Mouse (Mus musculus) limb, embryonic 14.5 days (tissue): ENCODE results near the gene Timm17a. TPM values are rescaled to one million over a fixed set of nuclear protein-coding genes. Genes with fewer than 3 reads are reported as not detected.

Experiments
- ATAC-seq: fragments of 200-750 bp; cut with Nextera tagmentation; 2 replicates; pipeline ENCODE4 v1.8.0; 2017; ENCODE audit warnings: low read depth, moderate number of reproducible peaks, moderate TSS enrichment; ENCODE audit not compliant: low FRiP score
- DNase-seq: peaks from one replicate; pipeline ENCODE4 v3.0.0-alpha.2; 2015; ENCODE audit warnings: low spot score
- H3K27ac ChIP-seq: fragments of 300-500 bp; sonication (generic); replicated peaks from 2 replicates; pipeline ENCODE4 v1.5.1; 2014; ENCODE audit warnings: low read depth, mild to moderate bottlenecking, low read length, moderate library complexity, mixed read lengths
- H3K27me3 ChIP-seq: fragments of 300-500 bp; sonication (generic); 2 replicates; pipeline ENCODE4 v1.6.1; 2014; ENCODE audit warnings: low read length, mixed read lengths; ENCODE audit not compliant: control insufficient read depth, insufficient read depth
- H3K36me3 ChIP-seq: fragments of 300-500 bp; sonication (generic); 2 replicates; pipeline ENCODE4 v1.6.1; 2014; ENCODE audit warnings: mild to moderate bottlenecking, low read length, moderate library complexity, mixed read lengths; ENCODE audit not compliant: control insufficient read depth, insufficient read depth
- H3K4me1 ChIP-seq: fragments of 300-500 bp; sonication (generic); 2 replicates; pipeline ENCODE4 v1.6.1; 2014; ENCODE audit warnings: antibody characterized with exemption, low read length, mixed read lengths; ENCODE audit not compliant: control insufficient read depth, insufficient read depth
- H3K4me2 ChIP-seq: fragments of 300-500 bp; sonication (generic); replicated peaks from 2 replicates; pipeline ENCODE4 v1.6.1; 2014; ENCODE audit warnings: low read depth, mild to moderate bottlenecking, low read length, moderate library complexity; ENCODE audit not compliant: severe bottlenecking
- H3K4me3 ChIP-seq: fragments of 300-500 bp; sonication (generic); replicated peaks from 2 replicates; pipeline ENCODE4 v1.5.1; 2014; ENCODE audit warnings: low read length
- H3K9ac ChIP-seq: fragments of 300-500 bp; sonication (generic); 2 replicates; pipeline ENCODE4 v1.6.1; 2014; ENCODE audit warnings: mild to moderate bottlenecking, low read depth, low read length, moderate library complexity; ENCODE audit not compliant: severe bottlenecking
- H3K9me3 ChIP-seq: fragments of 300-500 bp; sonication (generic); 2 replicates; pipeline ENCODE4 v1.6.1; 2016; ENCODE audit warnings: low read length; ENCODE audit not compliant: control insufficient read depth
- POLR2A ChIP-seq: fragments of 200-500 bp; IDR thresholded peaks from 2 replicates; pipeline ENCODE4 v1.8.0; 2012; ENCODE audit warnings: inconsistent platforms, mild to moderate bottlenecking, moderate library complexity, borderline replicate concordance; ENCODE audit not compliant: insufficient read depth, insufficient read length; ENCODE audit errors: extremely low read depth
- WGBS: fragments of 180-500 bp; shearing (Covaris S2); extraction: QIAGEN DNeasy Blood & Tissue Kit; methylation state at CpG from one replicate; pipeline ENCODE4 v1.1.7; 2014; 5-methylcytosine and 5-hydroxymethylcytosine counted together
- polyA plus RNA-seq, 2 experiments: library from polyadenylated mRNA; depleted of rRNA in 1 of 2; stranded (reverse) in 1 of 2; unstranded in 1 of 2; fragments of >200 nt; fragmentation: Nextera tagmentation in 1 of 2; extraction: Ambion mirVana in 1 of 2; gene quantifications; 2 replicates each; pipeline versions ENCODE4 v1.2.1 to v1.2.3; 2012 to 2014

The Timm17a gene
- polyA plus RNA-seq, 2 experiments, result 51.7 to 187 TPM

GRCm38 (mm10) chr1:135347498-135348169 lies 34.1 kb upstream of the Timm17a start:
- Histone ChIP-seq H3K36me3 (no peaks in the 10 kb centered on the region), H3K9me3 (no peaks in the 10 kb centered on the region), H3K4me3 (no peak overlapping the region), H3K9ac (no peak overlapping the region), H3K27ac (no peak overlapping the region), H3K4me2 (no peak overlapping the region), H3K4me1 (peaks cover 3% of the 10 kb centered on the region; the same call in 1 of the 2 replicates), H3K27me3 (no peaks in the 10 kb centered on the region)
- 51% methylated on average over 4 of the region's 4 CpGs for WGBS
- DNase-seq (no peak), ATAC-seq (no peak)
- TF ChIP-seq POLR2A, result no peak

- Histone ChIP-seq H3K27me3 (no peaks in the 10 kb centered on the region), H3K9me3 (no peaks in the 10 kb centered on the region), H3K4me3 (no peak overlapping the region), H3K36me3 (no peaks in the 10 kb centered on the region), H3K27ac (no peak overlapping the region), H3K4me1 (peaks cover 3% of the 10 kb centered on the region; the same call in 1 of the 2 replicates), H3K4me2 (no peak overlapping the region), H3K9ac (no peak overlapping the region)
- 68% methylated on average over 3 of the region's 3 CpGs for WGBS
- no peak for ATAC-seq
- DNase-seq, result no peak
- no peak for TF ChIP-seq POLR2A
These were observed 33.3 kb upstream of the Timm17a start for GRCm38 (mm10) chr1:135346891-135347290.

- no peak for DNase-seq
- H3K9me3 ChIP-seq, result no peaks in the 10 kb centered on the region
- H3K4me3 ChIP-seq, result no peak overlapping the region
- no peak for ATAC-seq
- WGBS, result 57% methylated on average over 4 of the region's 4 CpGs
- H3K27ac ChIP-seq, result no peak overlapping the region
- H3K36me3 ChIP-seq, result no peaks in the 10 kb centered on the region
- no peak overlapping the region for H3K9ac ChIP-seq
- no peak overlapping the region for H3K4me2 ChIP-seq
- H3K27me3 ChIP-seq, result no peaks in the 10 kb centered on the region
- TF ChIP-seq POLR2A, result no peak
- peaks cover 3% of the 10 kb centered on the region; the same call in 1 of the 2 replicates for H3K4me1 ChIP-seq
These were observed 30.4 kb upstream of the Timm17a start for GRCm38 (mm10) chr1:135344026-135344425.

GRCm38 (mm10) chr1:135341947-135342346 lies 28.4 kb upstream of the Timm17a start:
- Histone ChIP-seq H3K27me3 (no peaks in the 10 kb centered on the region), H3K9ac (no peak overlapping the region), H3K4me3 (no peak overlapping the region), H3K4me2 (no peak overlapping the region), H3K36me3 (no peaks in the 10 kb centered on the region), H3K4me1 (no peaks in the 10 kb centered on the region), H3K27ac (no peak overlapping the region), H3K9me3 (no peaks in the 10 kb centered on the region)
- ATAC-seq, result no peak
- no peak for TF ChIP-seq POLR2A
- WGBS, result 79% methylated on average over 8 of the region's 8 CpGs
- DNase-seq, result no peak

GRCm38 (mm10) chr1:135330578-135330977 lies 17.0 kb upstream of the Timm17a start:
- Histone ChIP-seq H3K27me3 (no peaks in the 10 kb centered on the region), H3K36me3 (no peaks in the 10 kb centered on the region), H3K27ac (no peak overlapping the region), H3K9ac (no peak overlapping the region), H3K4me2 (no peak overlapping the region), H3K4me1 (no peaks in the 10 kb centered on the region), H3K9me3 (no peaks in the 10 kb centered on the region), H3K4me3 (no peak overlapping the region)
- DNase-seq (no peak), ATAC-seq (no peak)
- WGBS, result 56% methylated on average over 6 of the region's 6 CpGs
- no peak for TF ChIP-seq POLR2A
